Mouse (Mus musculus) CH12.LX (cell line): ENCODE measurements around the gene Epb41l5. TPM values are rescaled to one million over a fixed set of nuclear protein-coding genes. Genes with fewer than 3 reads are reported as not detected.

Experiments
- DNase-seq: peaks from one replicate; pipeline ENCODE4 v3.0.0-alpha.2; 2013; ENCODE audit errors: extremely low read depth
- H3K27ac ChIP-seq: 2 replicates; pipeline ENCODE4 v1.5.1; 2012; ENCODE audit warnings: low read depth, mild to moderate bottlenecking, control low read depth, moderate library complexity; ENCODE audit not compliant: insufficient read depth
- H3K27me3 ChIP-seq: replicated peaks from 2 replicates; pipeline ENCODE3; 2012; ENCODE audit warnings: inconsistent platforms
- H3K36me3 ChIP-seq, 2 experiments: replicated peaks in 1 of 2; 2 replicates each; pipeline versions ENCODE3 to v1.6.1; 2012; ENCODE audit warnings: inconsistent platforms in 1 of 2, low read length in 1 of 2, mild to moderate bottlenecking in 1 of 2, mixed read lengths in 1 of 2, moderate library complexity in 1 of 2; ENCODE audit not compliant: control insufficient read depth in 1 of 2, insufficient read depth in 1 of 2
- H3K4me1 ChIP-seq, 2 experiments: 2 replicates each; pipeline ENCODE4 v1.6.1; 2012; ENCODE audit warnings: inconsistent platforms in 1 of 2, moderate library complexity in 1 of 2; ENCODE audit not compliant: insufficient read depth in 2 of 2, control insufficient read depth in 1 of 2
- H3K4me2 ChIP-seq: 2 replicates; pipeline ENCODE4 v1.6.1; 2012; ENCODE audit warnings: low read depth, mild to moderate bottlenecking, control low read depth; ENCODE audit not compliant: poor library complexity, insufficient read depth, severe bottlenecking
- H3K4me3 ChIP-seq, 3 experiments: fragments of 150-350 bp in 1 of 3; sonication (generic) in 1 of 3; replicated peaks in 1 of 3; 2 replicates each; pipeline versions ENCODE3 to v1.5.1; 2011 to 2012; ENCODE audit warnings: low read depth in 2 of 3, low read length in 2 of 3, mild to moderate bottlenecking in 2 of 3, moderate library complexity in 2 of 3, control low read depth in 1 of 3, improper control_type of control experiment in 1 of 3, inconsistent platforms in 1 of 3, mixed read lengths in 1 of 3; ENCODE audit not compliant: poor library complexity in 1 of 3
- H3K79me2 ChIP-seq: replicated peaks from 2 replicates; pipeline ENCODE4 v1.6.1; 2012; ENCODE audit warnings: mild to moderate bottlenecking, moderate library complexity; ENCODE audit not compliant: control insufficient read depth, poor library complexity, insufficient read depth, severe bottlenecking; ENCODE audit errors: extremely low read depth
- H3K9ac ChIP-seq: 2 replicates; pipeline ENCODE4 v1.6.1; 2012; ENCODE audit warnings: low read depth, mild to moderate bottlenecking, control low read depth, moderate library complexity; ENCODE audit not compliant: insufficient read depth
- H3K9me3 ChIP-seq: replicated peaks from 2 replicates; pipeline ENCODE3; 2012; ENCODE audit warnings: low read length, inconsistent platforms, mixed read lengths
- CTCF ChIP-seq, 2 experiments: IDR thresholded peaks in 1 of 2; conservative IDR thresholded peaks in 1 of 2; 2 replicates each; pipeline ENCODE4 v1.5.1; 2011 to 2012; ENCODE audit warnings: low read depth in 2 of 2, low read length in 2 of 2, improper control_type of control experiment in 1 of 2, inconsistent platforms in 1 of 2, mild to moderate bottlenecking in 1 of 2, moderate library complexity in 1 of 2
- EP300 ChIP-seq: IDR thresholded peaks from 2 replicates; pipeline ENCODE4 v1.6.1; 2011; ENCODE audit warnings: low read length, improper control_type of control experiment
- HCFC1 ChIP-seq: IDR thresholded peaks from 2 replicates; pipeline ENCODE4 v1.6.1; 2012; ENCODE audit warnings: low read depth, mild to moderate bottlenecking, inconsistent platforms, low read length, improper control_type of control experiment
- MAFK ChIP-seq: IDR thresholded peaks from 2 replicates; pipeline ENCODE4 v1.6.1; 2011; ENCODE audit warnings: low read length, improper control_type of control experiment; ENCODE audit not compliant: insufficient replicate concordance
- MAX ChIP-seq: IDR thresholded peaks from 2 replicates; pipeline ENCODE4 v1.6.1; 2011; ENCODE audit warnings: low read length, improper control_type of control experiment
- MAZ ChIP-seq: IDR thresholded peaks from 2 replicates; pipeline ENCODE4 v1.6.1; 2012; ENCODE audit warnings: low read depth, mild to moderate bottlenecking, inconsistent platforms, low read length, improper control_type of control experiment, moderate library complexity
- PAX5 ChIP-seq: IDR thresholded peaks from 2 replicates; pipeline ENCODE4 v1.6.1; 2012; ENCODE audit warnings: low read length, inconsistent platforms, mixed read lengths
- POLR2A ChIP-seq: IDR thresholded peaks from 2 replicates; pipeline ENCODE4 v1.6.1; 2011; ENCODE audit warnings: low read depth, mild to moderate bottlenecking, improper control_type of control experiment, low read length
- SIN3A ChIP-seq: IDR thresholded peaks from 2 replicates; pipeline ENCODE4 v1.6.1; 2012; ENCODE audit warnings: low read length, improper control_type of control experiment, inconsistent platforms
- TBP ChIP-seq: conservative IDR thresholded peaks from 2 replicates; pipeline ENCODE4 v1.6.1; 2011; ENCODE audit warnings: low read depth, low read length, improper control_type of control experiment
- TCF12 ChIP-seq: IDR thresholded peaks from 2 replicates; pipeline ENCODE4 v1.6.1; 2014; ENCODE audit warnings: low read depth, mild to moderate bottlenecking, inconsistent platforms, low read length, improper control_type of control experiment
- UBTF ChIP-seq: IDR thresholded peaks from 2 replicates; pipeline ENCODE4 v1.6.1; 2012; ENCODE audit warnings: low read depth, mild to moderate bottlenecking, inconsistent platforms, low read length, improper control_type of control experiment, moderate library complexity
- USF2 ChIP-seq: conservative IDR thresholded peaks from 2 replicates; pipeline ENCODE4 v1.6.1; 2011; ENCODE audit warnings: low read depth, low read length, improper control_type of control experiment
- ZC3H11A ChIP-seq: IDR thresholded peaks from 2 replicates; pipeline ENCODE4 v1.6.1; 2012; ENCODE audit warnings: low read depth, mild to moderate bottlenecking, inconsistent platforms, low read length, improper control_type of control experiment
- ZKSCAN1 ChIP-seq: IDR thresholded peaks from 2 replicates; pipeline ENCODE4 v1.6.1; 2012; ENCODE audit warnings: low read depth, inconsistent platforms, low read length, improper control_type of control experiment, borderline replicate concordance
- ZNF384 ChIP-seq: IDR thresholded peaks from 2 replicates; pipeline ENCODE4 v1.6.1; 2012; ENCODE audit warnings: low read depth, low read length, improper control_type of control experiment, inconsistent platforms
- dilution Hi-C: fragments of 300-500 bp; cut with MboI; formaldehyde crosslinking; loops from 2 replicates; pipeline ENCODE4 v1.14.3; 2020; ENCODE audit warnings: low sequenced_read_pairs; ENCODE audit not compliant: extremely low pct_unique_long_range_greater_than_20kb, extremely low pct_ligation_motif_present
- in situ Hi-C: fragments of 300-500 bp; cut with MboI; formaldehyde crosslinking; loops from 3 replicates; pipeline ENCODE4 v1.14.3; 2019; ENCODE audit warnings: low sequenced_read_pairs, low pct_ligation_motif_present, low pct_unique_long_range_greater_than_20kb, mixed read lengths
- polyA plus RNA-seq: library from polyadenylated mRNA; unstranded; fragments of >175 nt; gene quantifications from 2 replicates; pipeline ENCODE4 v1.2.1, GENCODE M21; 2012; ENCODE audit warnings: low read depth; ENCODE audit not compliant: insufficient read length
- total RNA-seq, 2 experiments: library from RNA; depleted of rRNA; stranded (reverse); fragments of 300-350 nt in 1 of 2; fragments of >200 nt in 1 of 2; gene quantifications; 2 replicates each; pipeline ENCODE4 v1.2.3; 2012 to 2014

Gene Epb41l5
- total and polyA plus RNA-seq, 3 experiments = 3.8 to 4.5 (median 4.3) TPM

DNA sequence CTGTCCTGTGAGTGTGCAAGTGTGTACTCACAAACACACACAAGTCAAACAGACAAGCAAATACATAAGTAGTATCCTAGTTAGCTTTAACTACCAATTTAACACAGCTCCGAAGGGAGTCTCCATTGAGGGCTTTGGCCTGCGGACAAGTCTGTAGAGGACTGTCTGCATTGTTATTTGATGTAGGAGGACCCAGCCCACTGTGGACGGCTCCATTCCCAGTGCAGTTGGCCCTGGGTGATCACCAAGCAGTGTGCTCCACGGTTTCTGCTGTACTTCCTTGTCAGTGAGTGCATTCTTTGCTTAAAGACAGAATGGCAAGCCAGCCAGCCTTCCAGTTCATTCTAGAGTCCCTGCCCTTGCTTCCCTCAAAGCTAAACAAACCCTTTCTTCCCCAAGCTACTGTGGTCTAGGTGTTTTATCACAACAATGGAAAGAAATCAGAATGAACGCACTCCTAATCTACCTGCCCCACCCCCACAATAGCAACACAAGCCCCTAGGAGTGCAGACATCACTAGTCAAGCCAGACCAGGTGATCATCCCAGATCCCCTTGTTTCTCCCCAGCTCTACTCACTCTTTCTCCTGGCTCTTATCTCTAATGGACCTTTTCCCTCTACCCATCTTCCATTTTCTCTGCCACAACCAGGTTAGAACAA, 151.3 kb downstream of the Epb41l5 start:
- Histone ChIP-seq H3K36me3 (peaks cover 0 to 41% of the 10 kb centered on the region in 2 experiments), H3K9me3 (no peaks in the 10 kb centered on the region), H3K9ac (no peak overlapping the region), H3K4me1 (peaks cover 0 to 11% of the 10 kb centered on the region in 2 experiments; a peak in 2 of 4 replicates), H3K27ac (no peak overlapping the region), H3K79me2 (no peaks in the 10 kb centered on the region), H3K27me3 (no peaks in the 10 kb centered on the region), H3K4me3 (no peak overlapping the region), H3K4me2 (no peak overlapping the region)
- no peak for DNase-seq
- TF ChIP-seq HCFC1 = no peak
- dilution Hi-C loops (no loop called here), in situ Hi-C loops (loop anchor here (25.0 kb wide), 1 partner anchor 410 kb away; no protein-coding TSS in a partner anchor)

DNA sequence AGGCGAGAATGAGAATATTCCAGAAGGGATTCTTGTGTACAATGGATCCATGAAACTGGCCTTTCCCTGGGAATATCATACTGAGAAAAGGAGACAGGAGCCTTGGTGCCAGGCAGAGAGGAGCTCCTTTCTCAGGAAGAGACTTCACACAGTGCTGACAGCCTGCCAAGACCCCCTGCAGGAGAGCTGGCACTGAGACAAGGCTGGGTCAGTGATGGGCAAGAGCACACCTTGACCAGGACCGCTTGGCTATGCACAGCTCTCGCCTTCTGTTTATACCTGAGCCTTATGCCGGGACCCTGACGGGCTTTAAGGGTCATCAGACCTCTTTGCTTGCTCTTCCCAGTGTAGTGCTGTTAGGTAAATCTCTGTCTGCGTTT, 153.4 kb downstream of the Epb41l5 start:
- in situ Hi-C loops = loop anchor here (25.0 kb wide), 1 partner anchor 408 kb away; no protein-coding TSS in a partner anchor
- Histone ChIP-seq H3K9ac (no peak overlapping the region), H3K4me3 (no peak overlapping the region), H3K4me1 (peaks cover 4 to 10% of the 10 kb centered on the region in 2 experiments; a peak in 2 of 4 replicates), H3K9me3 (no peaks in the 10 kb centered on the region), H3K4me2 (no peak overlapping the region), H3K36me3 (peaks cover 0 to 40% of the 10 kb centered on the region in 2 experiments), H3K79me2 (no peaks in the 10 kb centered on the region), H3K27ac (no peak overlapping the region), H3K27me3 (no peaks in the 10 kb centered on the region)
- dilution Hi-C loops = no loop called here
- DNase-seq = no peak
- TF ChIP-seq TBP (no peak), ZC3H11A (no peak), UBTF (no peak), MAFK (no peak), CTCF (conservative IDR thresholded peaks at IDR 0.05 in 1 of 2, IDR thresholded peaks at IDR 0.05 in 1 of 2; ENCODE audit: low read depth in 2 of 2, low read length in 2 of 2) (no peak), USF2 (no peak), ZKSCAN1 (no peak), EP300 (no peak), ZNF384 (no peak), POLR2A (no peak), TCF12 (no peak), MAX (no peak), SIN3A (no peak), PAX5 (no peak), MAZ (no peak)

Other genes starting within 250 kb of the Epb41l5 start
- not detected in 2 replicates for gene Inhbb, start 226.8 kb downstream of the Epb41l5 start, total RNA-seq (2012; rRNA removed)
- not detected in 2 replicates for gene Inhbb, start 226.8 kb downstream of the Epb41l5 start, total RNA-seq (2014; rRNA removed)
- not detected in 2 replicates for gene Inhbb, start 226.8 kb downstream of the Epb41l5 start, polyA plus RNA-seq
- gene Ralb, start 144.2 kb downstream of the Epb41l5 start, total RNA-seq (2012; rRNA removed) = 18.1 and 18.2 TPM in 2 replicates
- 25.6 and 28.7 TPM in 2 replicates for gene Ralb, start 144.2 kb downstream of the Epb41l5 start, total RNA-seq (2014; rRNA removed)
- 22.9 and 23.8 TPM in 2 replicates for gene Ralb, start 144.2 kb downstream of the Epb41l5 start, polyA plus RNA-seq
- gene Tmem185b, start 122.8 kb downstream of the Epb41l5 start, total RNA-seq (2012; rRNA removed) = 13.8 and 14.9 TPM in 2 replicates
- 12.9 and 13.4 TPM in 2 replicates for gene Tmem185b, start 122.8 kb downstream of the Epb41l5 start, total RNA-seq (2014; rRNA removed)
- gene Tmem185b, start 122.8 kb downstream of the Epb41l5 start, polyA plus RNA-seq = 11.7 TPM in 2 replicates
- 8.5 and 10.6 TPM in 2 replicates for gene Ptpn4, start 188.6 kb upstream of the Epb41l5 start, total RNA-seq (2012; rRNA removed)
- 14.1 and 15.0 TPM in 2 replicates for gene Ptpn4, start 188.6 kb upstream of the Epb41l5 start, total RNA-seq (2014; rRNA removed)
- 7.8 and 8.5 TPM in 2 replicates for gene Ptpn4, start 188.6 kb upstream of the Epb41l5 start, polyA plus RNA-seq